ENCODE assay signal across 11 mouse cellular contexts in the genomic region with DNA sequence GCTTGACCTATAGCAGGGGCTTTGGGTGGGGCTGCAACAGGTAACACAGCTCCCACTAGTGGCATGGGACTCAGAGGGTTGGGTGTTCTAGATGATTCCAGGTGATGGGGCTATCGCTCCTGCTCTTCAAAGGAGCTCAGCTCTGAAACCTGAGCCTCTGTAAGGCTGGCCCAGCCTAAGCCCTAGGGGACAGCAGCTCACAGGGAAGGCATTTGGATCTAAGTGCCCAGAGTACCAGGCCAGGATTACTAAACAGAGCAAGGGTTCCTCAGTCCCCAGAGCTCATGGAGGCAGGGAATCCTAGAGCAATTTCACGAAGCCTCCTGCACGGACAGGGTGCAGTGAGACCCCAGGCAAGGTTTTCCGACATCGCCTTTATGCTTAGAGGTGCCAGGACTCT. TPM values are rescaled to one million over a fixed set of nuclear protein-coding genes. Genes with fewer than 3 reads are reported as not detected.
DNase-seq lines count a peak whose midpoint lies in the region; ATAC-seq lines count a peak whose summit lies in the region.
"Had no signal": no experiment of that assay in that cellular context is flagged by ENCODE, and none has a peak within 500 bp of the region (broad histone marks: within the 10 kb centered on the region; RNA-seq: fewer than 3 reads in every experiment).

No protein-coding gene starts in this region.

- no peaks in the 10 kb centered on the region for H3K9me3 ChIP-seq in heart, embryonic 15.5 days (replicated peaks)
- H3K9me3 ChIP-seq in neural tube, embryonic 12.5 days, result no peaks in the 10 kb centered on the region
- no peaks in the 10 kb centered on the region for H3K9me3 ChIP-seq in limb, embryonic 10.5 days (replicated peaks)

- no peak for ATAC-seq in heart, embryonic 15.5 days (replicated peaks; ENCODE audit: insufficient number of reproducible peaks, insufficient read depth, low FRiP score, low read depth)
- ATAC-seq in neural tube, embryonic 12.5 days (ENCODE audit: low FRiP score, low read depth), result no peak
- ATAC-seq in frontal cortex, adult (ENCODE audit: low TSS enrichment), result no peak
- ATAC-seq: forebrain, postnatal 0 days had no signal

- peak overlapping the region; percentile 41 for H3K4me3 ChIP-seq in heart, embryonic 15.5 days
- no peak overlapping the region for H3K4me3 ChIP-seq in neural tube, embryonic 12.5 days
- H3K4me3 ChIP-seq in limb, embryonic 10.5 days, result peak overlapping the region; percentile 21

- no peaks in the 10 kb centered on the region for H3K36me3 ChIP-seq in heart, embryonic 15.5 days
- no peaks in the 10 kb centered on the region for H3K36me3 ChIP-seq in neural tube, embryonic 12.5 days
- no peaks in the 10 kb centered on the region for H3K36me3 ChIP-seq in limb, embryonic 10.5 days

- intact Hi-C loops in heart, postnatal 10 days (cut with DNase I), result loop anchor here (5.0 kb wide), 1 partner anchor 126 kb away; the partner anchor contains the start of gene Bmpr1a

- peak overlapping the region; percentile 36; the same call in 1 of the 2 replicates for H3K9ac ChIP-seq in heart, embryonic 15.5 days
- H3K9ac ChIP-seq in neural tube, embryonic 12.5 days, result no peak overlapping the region
- H3K9ac ChIP-seq: forebrain, postnatal 0 days had no signal

- H3K4me1 ChIP-seq in heart, embryonic 15.5 days (replicated peaks), result peaks cover 28% of the 10 kb centered on the region
- H3K4me1 ChIP-seq in neural tube, embryonic 12.5 days, result peaks cover 17% of the 10 kb centered on the region
- H3K4me1 ChIP-seq in limb, embryonic 10.5 days, result peaks cover 54% of the 10 kb centered on the region

- WGBS in heart, embryonic 15.5 days, result 73% methylated on average over 5 of the region's 5 CpGs
- WGBS in neural tube, embryonic 12.5 days, result 86% methylated on average over 5 of the region's 5 CpGs
- 74% methylated on average over 5 of the region's 5 CpGs for WGBS in limb, embryonic 10.5 days

- H3K4me2 ChIP-seq in heart, embryonic 15.5 days, result peak overlapping the region; percentile 53
- peak overlapping the region; percentile 7; the same call in 1 of the 2 replicates for H3K4me2 ChIP-seq in neural tube, embryonic 12.5 days (replicated peaks)

- H3K27ac ChIP-seq in heart, embryonic 15.5 days, result peak overlapping the region; percentile 84
- H3K27ac ChIP-seq in neural tube, embryonic 12.5 days, result no peak overlapping the region
- H3K27ac ChIP-seq in limb, embryonic 10.5 days, result peak overlapping the region; percentile 85

- H3K27me3 ChIP-seq in heart, embryonic 15.5 days, result no peaks in the 10 kb centered on the region
- H3K27me3 ChIP-seq in neural tube, embryonic 12.5 days (replicated peaks), result no peaks in the 10 kb centered on the region
- no peaks in the 10 kb centered on the region for H3K27me3 ChIP-seq in limb, embryonic 10.5 days (ENCODE audit: low read depth, poor library complexity, severe bottlenecking)

- DNase-seq in heart, postnatal 10 days, result no peak
- no peak for DNase-seq in neural tube, embryonic 10.5 days (ENCODE audit: extremely low spot score, low spot score)
- DNase-seq in limb, embryonic 10.5 days (ENCODE audit: low spot score), result no peak
- DNase-seq in layer of hippocampus, postnatal 14 days (ENCODE audit: low spot score in 2 of 2), result no peak
- DNase-seq: forebrain, postnatal 0 days; kidney, adult 18-20 months had no signal

RNA-seq across cellular contexts. Expression of gene Mmrn2, which starts 0.7 kb away (rescaled TPM):
- 26.0 and 29.7 TPM in 2 replicates for polyA plus RNA-seq in heart, embryonic 15.5 days (2015; fragmentation: Nextera tagmentation; extraction: Ambion mirVana)
- total RNA-seq in heart, postnatal 10 days (2021), result 10 to 100 TPM; 43.8 to 50.9 TPM
- 7.8 and 8.2 TPM in 2 replicates for polyA plus RNA-seq in neural tube, embryonic 12.5 days (2016; fragmentation: Nextera tagmentation; extraction: Ambion mirVana)
- polyA plus RNA-seq in limb, embryonic 10.5 days (2016; fragmentation: Nextera tagmentation; extraction: Ambion mirVana), result 6.9 and 7.8 TPM in 2 replicates
- 1 to 10 TPM; 2.7 to 5.2 TPM for total RNA-seq in layer of hippocampus, postnatal 14 days (2021)
- total RNA-seq: monocyte, adult 5-6 weeks had no signal

RNA-seq across cellular contexts. Expression of gene Sncg, which starts 1.4 kb away (rescaled TPM):
- 1.7 and 9.5 TPM in 2 replicates for polyA plus RNA-seq in heart, embryonic 15.5 days (2015; fragmentation: Nextera tagmentation; extraction: Ambion mirVana)
- 1 to 10 TPM; 3.4 to 3.7 TPM for total RNA-seq in heart, postnatal 10 days (2021)
- polyA plus RNA-seq in neural tube, embryonic 12.5 days (2016; fragmentation: Nextera tagmentation; extraction: Ambion mirVana), result 345 and 420 TPM in 2 replicates
- 2.0 and 3.8 TPM in 2 replicates for polyA plus RNA-seq in limb, embryonic 10.5 days (2016; fragmentation: Nextera tagmentation; extraction: Ambion mirVana)
- total RNA-seq in layer of hippocampus, postnatal 14 days (2021), result 1 to 10 TPM; 2.1 to 4.4 TPM
- total RNA-seq: MEL; monocyte, adult 5-6 weeks had no signal

RNA-seq across cellular contexts. Expression of gene Fam25c, which starts 20.7 kb away (rescaled TPM):
- polyA plus RNA-seq in heart, embryonic 15.5 days (2015; fragmentation: Nextera tagmentation; extraction: Ambion mirVana), result not detected in 2 replicates
- total RNA-seq in heart, postnatal 10 days (2021), result not detected
- polyA plus RNA-seq in neural tube, embryonic 12.5 days (2016; fragmentation: Nextera tagmentation; extraction: Ambion mirVana), result not detected in 2 replicates
- polyA plus RNA-seq in limb, embryonic 10.5 days (2016; fragmentation: Nextera tagmentation; extraction: Ambion mirVana), result not detected in 2 replicates
- not detected for total RNA-seq in layer of hippocampus, postnatal 14 days (2021)
- total RNA-seq: forebrain, postnatal 0 days; MEL; monocyte, adult 5-6 weeks had no signal
- polyA plus RNA-seq: forebrain, postnatal 0 days had no signal

Comparison
In these comparisons a context has a peak if more than half of its experiments do, and no peak if none do; other contexts are left out.
1. RNA of gene Sncg, which starts 1.4 kb away (polyA plus RNA-seq): 345 to 420 TPM in neural tube, embryonic 12.5 days; 2.0 to 3.8 TPM in limb, embryonic 10.5 days and 1.7 to 9.5 TPM in heart, embryonic 15.5 days; every median in the first group is over 10 times any median in the second.